Mouse (Mus musculus) forebrain, embryonic 15.5 days (tissue): ENCODE measurements around the gene Smc1b. TPM values are rescaled to one million over a fixed set of nuclear protein-coding genes. Genes with fewer than 3 reads are reported as not detected.
A peak's percentile ranks its signal among the peaks of the same experiment; 100 is the strongest.

Experiments used
- ATAC-seq: fragments of 200-750 bp; cut with Nextera tagmentation; replicated peaks from 2 replicates; pipeline ENCODE4 v1.8.0; 2017; ENCODE audit warnings: mild to moderate bottlenecking, moderate TSS enrichment, moderate library complexity
- H3K27ac ChIP-seq: fragments of 300-500 bp; sonication (generic); replicated peaks from 2 replicates; pipeline ENCODE4 v1.5.1; 2015; ENCODE audit warnings: mild to moderate bottlenecking, inconsistent platforms
- H3K27me3 ChIP-seq: fragments of 300-500 bp; sonication (generic); 2 replicates; pipeline ENCODE4 v1.6.1; 2015; ENCODE audit warnings: inconsistent platforms
- H3K36me3 ChIP-seq: fragments of 300-500 bp; sonication (generic); 2 replicates; pipeline ENCODE4 v1.6.1; 2015; ENCODE audit warnings: mild to moderate bottlenecking, inconsistent platforms
- H3K4me1 ChIP-seq: fragments of 300-500 bp; sonication (generic); 2 replicates; pipeline ENCODE4 v1.6.1; 2015; ENCODE audit warnings: inconsistent platforms
- H3K4me2 ChIP-seq: fragments of 300-500 bp; sonication (generic); replicated peaks from 2 replicates; pipeline ENCODE4 v1.6.1; 2015; ENCODE audit warnings: mild to moderate bottlenecking, inconsistent platforms
- H3K4me3 ChIP-seq: fragments of 300-500 bp; sonication (generic); 2 replicates; pipeline ENCODE4 v1.5.1; 2015; ENCODE audit warnings: mild to moderate bottlenecking, inconsistent platforms
- H3K9ac ChIP-seq: fragments of 300-500 bp; sonication (generic); replicated peaks from 2 replicates; pipeline ENCODE4 v1.6.1; 2015; ENCODE audit warnings: mild to moderate bottlenecking, inconsistent platforms
- H3K9me3 ChIP-seq: fragments of 300-500 bp; sonication (generic); 2 replicates; pipeline ENCODE4 v1.6.1; 2016; ENCODE audit warnings: inconsistent platforms
- WGBS: fragments of 180-500 bp; shearing (Covaris S2); methylation state at CpG from one replicate; pipeline ENCODE4 v1.1.7; 2015; ENCODE audit warnings: mixed read lengths; 5-methylcytosine and 5-hydroxymethylcytosine counted together
- polyA plus RNA-seq: library from polyadenylated mRNA; unstranded; fragments of >200 nt; fragmentation: Nextera tagmentation; extraction: Ambion mirVana; gene quantifications from 2 replicates; pipeline ENCODE4 v1.2.1, GENCODE M21; 2015

Smc1b gene
- 0.13 and 0.15 TPM in 2 replicates for polyA plus RNA-seq

GRCm38 (mm10) chr15:85131275-85132192 lies at the start of gene Smc1b, which contains the start of gene Ribc2:
TSS of gene Smc1b (minus strand) at chr15:85131964.
TSS of gene Ribc2 (plus strand) at chr15:85132078.
- H3K4me3 ChIP-seq, result peak within 1 kb of the TSS; percentile 35
- H3K4me2 ChIP-seq, result peak within 1 kb of the TSS; percentile 59
- peak; percentile 57; the same call in 1 of the 2 replicates for ATAC-seq
- H3K27me3 ChIP-seq, result 0 out of 2 replicates have a peak, but pooled peaks cover 4% of the 10 kb centered on the region
- no peaks in the 10 kb centered on the region for H3K9me3 ChIP-seq
- peak within 1 kb of the TSS; percentile 4; the same call in 1 of the 2 replicates for H3K9ac ChIP-seq
- H3K27ac ChIP-seq, result no peak within 1 kb of the TSS
- 31% methylated on average over 56 of the region's 58 CpGs for WGBS
- H3K36me3 ChIP-seq, result no peaks in the 10 kb centered on the region
- H3K4me1 ChIP-seq, result peaks cover 5% of the 10 kb centered on the region

GRCm38 (mm10) chr15:85180368-85180767 lies 48.6 kb upstream of the Smc1b start:
- Histone ChIP-seq H3K4me2 (no peak overlapping the region), H3K9me3 (no peaks in the 10 kb centered on the region), H3K27me3 (no peaks in the 10 kb centered on the region), H3K4me3 (no peak overlapping the region), H3K36me3 (no peaks in the 10 kb centered on the region), H3K4me1 (peaks cover 13% of the 10 kb centered on the region), H3K27ac (peak overlapping the region; percentile 39; the same call in 1 of the 2 replicates), H3K9ac (no peak overlapping the region)
- ATAC-seq, result no peak

GRCm38 (mm10) chr15:85179528-85180180 lies 47.9 kb upstream of the Smc1b start:
- Histone ChIP-seq H3K27ac (peak overlapping the region; percentile 39), H3K4me1 (peaks cover 13% of the 10 kb centered on the region), H3K4me2 (no peak overlapping the region), H3K27me3 (no peaks in the 10 kb centered on the region), H3K4me3 (no peak overlapping the region), H3K9ac (no peak overlapping the region), H3K9me3 (no peaks in the 10 kb centered on the region), H3K36me3 (no peaks in the 10 kb centered on the region)
- ATAC-seq, result no peak
- 51% methylated on average over 7 of the region's 7 CpGs for WGBS

- Histone ChIP-seq H3K27ac (no peak overlapping the region), H3K36me3 (no peaks in the 10 kb centered on the region), H3K27me3 (no peaks in the 10 kb centered on the region), H3K9me3 (no peaks in the 10 kb centered on the region), H3K4me3 (no peak overlapping the region), H3K4me2 (no peak overlapping the region), H3K4me1 (peaks cover 13% of the 10 kb centered on the region), H3K9ac (no peak overlapping the region)
- 67% methylated on average over 6 of the region's 6 CpGs for WGBS
- no peak for ATAC-seq
These were observed 46.4 kb upstream of the Smc1b start for GRCm38 (mm10) chr15:85178172-85178571.

GRCm38 (mm10) chr15:85177576-85177975 lies 45.8 kb upstream of the Smc1b start:
- Histone ChIP-seq H3K36me3 (no peaks in the 10 kb centered on the region), H3K4me2 (no peak overlapping the region), H3K27ac (no peak overlapping the region), H3K9me3 (no peaks in the 10 kb centered on the region), H3K4me1 (peaks cover 13% of the 10 kb centered on the region), H3K27me3 (no peaks in the 10 kb centered on the region), H3K9ac (no peak overlapping the region), H3K4me3 (no peak overlapping the region)
- no peak for ATAC-seq
- 73% methylated on average over 8 of the region's 8 CpGs for WGBS

GRCm38 (mm10) chr15:85174060-85174459 lies 42.3 kb upstream of the Smc1b start:
- no peak overlapping the region for H3K4me2 ChIP-seq
- 83% methylated on average over 10 of the region's 10 CpGs for WGBS

GRCm38 (mm10) chr15:85173425-85173824 lies 41.7 kb upstream of the Smc1b start:
- Histone ChIP-seq H3K27ac (no peak overlapping the region), H3K9me3 (no peaks in the 10 kb centered on the region), H3K4me1 (no peaks in the 10 kb centered on the region), H3K27me3 (no peaks in the 10 kb centered on the region), H3K4me3 (no peak overlapping the region), H3K36me3 (no peaks in the 10 kb centered on the region), H3K9ac (no peak overlapping the region), H3K4me2 (no peak overlapping the region)
- no peak for ATAC-seq
- 89% methylated on average over 8 of the region's 8 CpGs for WGBS

More at GRCm38 (mm10) chr15:85174060-85174459, 42.3 kb upstream of the Smc1b start:
- Histone ChIP-seq H3K4me3 (no peak overlapping the region), H3K9ac (no peak overlapping the region), H3K27me3 (no peaks in the 10 kb centered on the region), H3K27ac (no peak overlapping the region), H3K9me3 (no peaks in the 10 kb centered on the region), H3K36me3 (no peaks in the 10 kb centered on the region), H3K4me1 (no peaks in the 10 kb centered on the region)
- ATAC-seq, result no peak

- Histone ChIP-seq H3K4me3 (no peak overlapping the region), H3K9me3 (no peaks in the 10 kb centered on the region), H3K4me1 (peaks cover 2% of the 10 kb centered on the region), H3K9ac (no peak overlapping the region), H3K27me3 (no peaks in the 10 kb centered on the region), H3K36me3 (no peaks in the 10 kb centered on the region), H3K27ac (no peak overlapping the region), H3K4me2 (no peak overlapping the region)
- WGBS, result 89% methylated on average over 2 of the region's 2 CpGs
- ATAC-seq, result no peak
These were observed 40.3 kb upstream of the Smc1b start for GRCm38 (mm10) chr15:85172054-85172453.

GRCm38 (mm10) chr15:85167086-85167679 lies 35.4 kb upstream of the Smc1b start:
- 42% methylated on average over 12 of the region's 12 CpGs for WGBS
- no peak overlapping the region for H3K27ac ChIP-seq
- peaks cover 16% of the 10 kb centered on the region for H3K4me1 ChIP-seq
- ATAC-seq, result no peak
- H3K4me2 ChIP-seq, result 0 out of 2 replicates have a peak overlapping the region, but pooled peaks have one; percentile 10
- no peaks in the 10 kb centered on the region for H3K9me3 ChIP-seq
- no peak overlapping the region for H3K4me3 ChIP-seq
- H3K27me3 ChIP-seq, result no peaks in the 10 kb centered on the region
- no peaks in the 10 kb centered on the region for H3K36me3 ChIP-seq
- H3K9ac ChIP-seq, result 0 out of 2 replicates have a peak overlapping the region, but pooled peaks have one; percentile 5

- Histone ChIP-seq H3K4me2 (peak overlapping the region; percentile 10; the same call in 1 of the 2 replicates), H3K4me1 (peaks cover 16% of the 10 kb centered on the region), H3K36me3 (no peaks in the 10 kb centered on the region), H3K9ac (peak overlapping the region; percentile 5; the same call in 1 of the 2 replicates), H3K27me3 (no peaks in the 10 kb centered on the region), H3K9me3 (no peaks in the 10 kb centered on the region), H3K27ac (peak overlapping the region; percentile 42), H3K4me3 (no peak overlapping the region)
- WGBS, result 5% methylated on average over 11 of the region's 11 CpGs
- peak; percentile 60; the same call in 1 of the 2 replicates for ATAC-seq
These were observed 34.7 kb upstream of the Smc1b start for GRCm38 (mm10) chr15:85166433-85166933.

- no peak overlapping the region for H3K4me3 ChIP-seq
- ATAC-seq, result no peak
- H3K4me1 ChIP-seq, result peaks cover 16% of the 10 kb centered on the region
- no peaks in the 10 kb centered on the region for H3K36me3 ChIP-seq
- H3K27ac ChIP-seq, result no peak overlapping the region
- H3K27me3 ChIP-seq, result no peaks in the 10 kb centered on the region
- no peaks in the 10 kb centered on the region for H3K9me3 ChIP-seq
- H3K9ac ChIP-seq, result no peak overlapping the region
- WGBS, result 78% methylated on average over 21 of the region's 21 CpGs
- no peak overlapping the region for H3K4me2 ChIP-seq
These were observed 31.2 kb upstream of the Smc1b start for GRCm38 (mm10) chr15:85162693-85163663.
